Mouse (Mus musculus) liver, embryonic 14.5 days (tissue): Measurements from ENCODE around the gene Amz1.

ENCODE experiments used
- CTCF ChIP-seq: IDR thresholded peaks from 2 replicates; pipeline ENCODE4 v1.5.1; 2016; ENCODE audit warnings: antibody characterized with exemption, low read depth, control low read depth
- EP300 ChIP-seq: IDR thresholded peaks from 2 replicates; pipeline ENCODE4 v1.6.1; 2016; ENCODE audit warnings: antibody characterized with exemption, low read depth

GRCm38 (mm10) chr5:140675079-140675478 lies 48.8 kb upstream of the Amz1 start:
- TF ChIP-seq CTCF: no peak
- no peak for TF ChIP-seq EP300
